16 mouse cellular contexts compared by ENCODE assay signal in genomic region chr2:110230753-110231152, GRCm38 (mm10).
A peak's percentile ranks its signal among the peaks of the same experiment; 100 is the strongest.
DNase-seq lines count a peak whose midpoint lies in the region; ATAC-seq lines count a peak whose summit lies in the region.
"Had no signal": no experiment of that assay in that cellular context is flagged by ENCODE, and none has a peak within 500 bp of the region (broad histone marks: within the 10 kb centered on the region; RNA-seq: fewer than 3 reads in every experiment).

No protein-coding gene starts in this region.

- no peak overlapping the region for H3K4me2 ChIP-seq in forebrain, embryonic 14.5 days (ENCODE audit: low read length)
- H3K4me2 ChIP-seq in embryonic facial prominence, embryonic 15.5 days (replicated peaks): no peak overlapping the region
- H3K4me2 ChIP-seq in limb, embryonic 11.5 days (ENCODE audit: low read depth, severe bottlenecking): no peak overlapping the region
- H3K4me2 ChIP-seq: heart, embryonic 12.5 days; hindbrain, embryonic 14.5 days had no signal

- no peak overlapping the region for H3K9ac ChIP-seq in forebrain, embryonic 14.5 days (ENCODE audit: low read length)
- H3K9ac ChIP-seq in embryonic facial prominence, embryonic 15.5 days: no peak overlapping the region
- H3K9ac ChIP-seq in limb, embryonic 11.5 days (ENCODE audit: low read length): no peak overlapping the region
- H3K9ac ChIP-seq: heart, embryonic 12.5 days; hindbrain, embryonic 14.5 days; liver, postnatal 0 days had no signal

- H3K4me3 ChIP-seq in forebrain, embryonic 14.5 days (ENCODE audit: low read depth, low read length): no peak overlapping the region
- no peak overlapping the region for H3K4me3 ChIP-seq in forebrain, embryonic 10.5 days
- no peak overlapping the region for H3K4me3 ChIP-seq in embryonic facial prominence, embryonic 15.5 days (replicated peaks)
- no peak overlapping the region for H3K4me3 ChIP-seq in limb, embryonic 11.5 days (ENCODE audit: low read depth, low read length)
- H3K4me3 ChIP-seq: heart, embryonic 12.5 days had no signal

- 68% methylated on average over 4 of the region's 4 CpGs for WGBS in forebrain, embryonic 14.5 days
- WGBS in forebrain, embryonic 10.5 days: 90% methylated on average over 4 of the region's 4 CpGs
- 65% methylated on average over 4 of the region's 4 CpGs for WGBS in embryonic facial prominence, embryonic 15.5 days
- WGBS in limb, embryonic 11.5 days: 66% methylated on average over 4 of the region's 4 CpGs

- H3K9me3 ChIP-seq in forebrain, embryonic 14.5 days (replicated peaks; ENCODE audit: control insufficient read depth, low read length): no peaks in the 10 kb centered on the region
- H3K9me3 ChIP-seq in forebrain, embryonic 10.5 days: no peaks in the 10 kb centered on the region
- H3K9me3 ChIP-seq in embryonic facial prominence, embryonic 15.5 days (replicated peaks): no peaks in the 10 kb centered on the region
- no peaks in the 10 kb centered on the region for H3K9me3 ChIP-seq in limb, embryonic 11.5 days (ENCODE audit: control insufficient read depth, low read length)
- H3K9me3 ChIP-seq: heart, embryonic 12.5 days had no signal

- H3K27me3 ChIP-seq in forebrain, embryonic 14.5 days (replicated peaks; ENCODE audit: control insufficient read depth, insufficient read depth, low read length): no peaks in the 10 kb centered on the region
- no peaks in the 10 kb centered on the region for H3K27me3 ChIP-seq in forebrain, embryonic 10.5 days (ENCODE audit: poor library complexity, severe bottlenecking)
- no peaks in the 10 kb centered on the region for H3K27me3 ChIP-seq in embryonic facial prominence, embryonic 15.5 days
- H3K27me3 ChIP-seq in limb, embryonic 11.5 days (ENCODE audit: control insufficient read depth, insufficient read depth, low read length): no peaks in the 10 kb centered on the region
- H3K27me3 ChIP-seq: heart, embryonic 12.5 days had no signal

- peak; percentile 50 for DNase-seq in forebrain, embryonic 14.5 days (ENCODE audit: low spot score)
- DNase-seq in forebrain, embryonic 10.5 days (ENCODE audit: extremely low spot score, low spot score): no peak
- peak; percentile 34 for DNase-seq in kidney, postnatal 14 days
- no peak for DNase-seq in kidney, postnatal 36 days
- DNase-seq in limb, embryonic 11.5 days (ENCODE audit: low spot score): no peak
- DNase-seq in heart, postnatal 4 days: no peak
- DNase-seq in left cerebral cortex, adult 9 months (ENCODE audit: low spot score in 2 of 2): no peak
- DNase-seq: cerebellum, adult 8-10 months; heart, postnatal 14 days; liver, postnatal 0 days; lung, postnatal 36 days; retina, postnatal 1 day; thymus, adult 2 months had no signal

- no peaks in the 10 kb centered on the region for H3K36me3 ChIP-seq in forebrain, embryonic 14.5 days (ENCODE audit: control insufficient read depth, insufficient read depth, low read length)
- H3K36me3 ChIP-seq in forebrain, embryonic 10.5 days (replicated peaks): no peaks in the 10 kb centered on the region
- no peaks in the 10 kb centered on the region for H3K36me3 ChIP-seq in embryonic facial prominence, embryonic 15.5 days
- no peaks in the 10 kb centered on the region for H3K36me3 ChIP-seq in limb, embryonic 11.5 days (ENCODE audit: control insufficient read depth, insufficient read depth, low read length)
- H3K36me3 ChIP-seq: heart, embryonic 12.5 days had no signal

- ATAC-seq in forebrain, embryonic 14.5 days: peak; percentile 62; the same call in 1 of the 2 replicates
- no peak for ATAC-seq in embryonic facial prominence, embryonic 15.5 days (ENCODE audit: insufficient number of reproducible peaks, low FRiP score, low TSS enrichment, low read depth)
- ATAC-seq in limb, embryonic 11.5 days (ENCODE audit: insufficient number of reproducible peaks, low FRiP score, low TSS enrichment, low read depth): no peak
- ATAC-seq: liver, postnatal 0 days had no signal

- no peak overlapping the region for H3K27ac ChIP-seq in forebrain, embryonic 14.5 days (ENCODE audit: low read depth, low read length)
- no peak overlapping the region for H3K27ac ChIP-seq in forebrain, embryonic 10.5 days
- peak overlapping the region; percentile 51 for H3K27ac ChIP-seq in embryonic facial prominence, embryonic 15.5 days (replicated peaks)
- peak overlapping the region; percentile 51; the same call in 1 of the 2 replicates for H3K27ac ChIP-seq in limb, embryonic 11.5 days (replicated peaks; ENCODE audit: low read depth, low read length)
- H3K27ac ChIP-seq: hindbrain, embryonic 14.5 days had no signal

- H3K4me1 ChIP-seq in forebrain, embryonic 14.5 days (ENCODE audit: control insufficient read depth, insufficient read depth, low read length): no peaks in the 10 kb centered on the region
- no peaks in the 10 kb centered on the region for H3K4me1 ChIP-seq in forebrain, embryonic 10.5 days
- no peaks in the 10 kb centered on the region for H3K4me1 ChIP-seq in embryonic facial prominence, embryonic 15.5 days
- peaks cover 3% of the 10 kb centered on the region; the same call in 1 of the 2 replicates for H3K4me1 ChIP-seq in limb, embryonic 11.5 days (ENCODE audit: control insufficient read depth, insufficient read depth, low read length)

Comparison
In these comparisons a context has a peak if more than half of its experiments do, and no peak if none do; other contexts are left out.
1. DNase-seq: peak in forebrain, embryonic 14.5 days (single experiment) and kidney, postnatal 14 days (single experiment); none in forebrain, embryonic 10.5 days (single experiment), kidney, postnatal 36 days (0 of 2), limb, embryonic 11.5 days (single experiment), heart, postnatal 4 days (single experiment) and left cerebral cortex, adult 9 months (0 of 2).
2. H3K27ac ChIP-seq: peak in embryonic facial prominence, embryonic 15.5 days (single experiment) and limb, embryonic 11.5 days (single experiment); none in forebrain, embryonic 14.5 days (single experiment) and forebrain, embryonic 10.5 days (single experiment).